Mouse (Mus musculus): ENCODE measurements around the gene Gm42372.

Gene Gm42372

DNA sequence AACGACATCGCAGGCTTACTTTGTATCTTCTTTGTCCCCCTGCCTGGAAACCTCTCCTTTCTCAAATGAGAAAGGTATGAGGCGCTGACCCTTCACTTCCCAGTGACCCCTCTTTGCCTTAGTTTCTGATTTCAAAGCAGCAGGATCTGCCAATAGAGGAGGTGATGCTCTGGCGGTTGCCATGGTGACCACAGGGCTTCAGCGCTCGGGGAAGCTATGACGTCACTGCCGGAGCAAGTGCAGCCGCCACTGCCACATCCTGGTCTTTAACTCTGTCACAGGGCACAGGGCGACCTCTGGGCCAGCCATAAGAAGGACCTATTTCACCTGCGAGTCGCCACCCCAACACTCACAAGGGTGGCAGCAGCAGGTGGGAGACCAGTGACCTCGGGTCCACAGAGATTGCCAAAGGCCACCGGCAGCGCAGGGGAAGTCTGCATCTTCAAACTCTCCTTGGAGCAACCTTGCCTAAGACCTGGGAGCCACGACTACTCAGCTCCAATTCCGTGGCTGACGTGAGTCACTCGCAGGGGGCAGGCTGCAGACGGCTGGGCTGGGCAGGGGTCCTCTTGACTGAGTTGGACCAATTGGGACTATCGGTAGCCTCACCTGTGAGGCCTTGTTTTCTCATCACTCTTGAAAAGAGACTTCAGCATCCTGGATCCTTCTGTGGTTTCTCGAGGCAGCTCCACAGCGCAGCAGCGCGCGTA lies at the start of gene Gm42372:
TSS of gene Gm42372 (plus strand) at position 228 of the 710 bp plus-strand sequence.
- in situ Hi-C loops (cut with MboI; ENCODE audit: low sequenced_read_pairs), result no loop called here

DNA sequence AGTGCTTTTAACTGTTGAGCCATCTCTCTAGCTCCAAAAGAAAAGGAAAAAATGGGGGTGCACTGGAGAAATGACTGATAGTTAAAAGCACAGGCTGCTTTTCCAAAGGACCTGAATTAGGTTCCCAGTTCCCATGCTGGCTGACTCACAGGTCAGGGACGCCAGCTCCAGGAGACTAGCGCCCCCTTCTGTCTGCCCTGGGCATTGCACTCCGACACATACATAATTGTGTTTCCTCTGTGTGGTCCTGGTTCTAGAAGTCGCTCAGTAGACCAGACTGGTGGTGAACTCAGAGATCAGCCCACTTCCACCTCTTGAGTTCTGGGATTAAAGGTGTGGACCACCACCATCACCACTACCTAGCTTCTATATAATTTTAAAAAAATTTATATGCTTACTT lies 45.6 kb upstream of the Gm42372 start:
- in situ Hi-C loops (cut with MboI; ENCODE audit: low sequenced_read_pairs), result loop anchor here (10.0 to 25.0 kb wide), 2 partner anchors 117 to 1950 kb away; no protein-coding TSS in a partner anchor

DNA sequence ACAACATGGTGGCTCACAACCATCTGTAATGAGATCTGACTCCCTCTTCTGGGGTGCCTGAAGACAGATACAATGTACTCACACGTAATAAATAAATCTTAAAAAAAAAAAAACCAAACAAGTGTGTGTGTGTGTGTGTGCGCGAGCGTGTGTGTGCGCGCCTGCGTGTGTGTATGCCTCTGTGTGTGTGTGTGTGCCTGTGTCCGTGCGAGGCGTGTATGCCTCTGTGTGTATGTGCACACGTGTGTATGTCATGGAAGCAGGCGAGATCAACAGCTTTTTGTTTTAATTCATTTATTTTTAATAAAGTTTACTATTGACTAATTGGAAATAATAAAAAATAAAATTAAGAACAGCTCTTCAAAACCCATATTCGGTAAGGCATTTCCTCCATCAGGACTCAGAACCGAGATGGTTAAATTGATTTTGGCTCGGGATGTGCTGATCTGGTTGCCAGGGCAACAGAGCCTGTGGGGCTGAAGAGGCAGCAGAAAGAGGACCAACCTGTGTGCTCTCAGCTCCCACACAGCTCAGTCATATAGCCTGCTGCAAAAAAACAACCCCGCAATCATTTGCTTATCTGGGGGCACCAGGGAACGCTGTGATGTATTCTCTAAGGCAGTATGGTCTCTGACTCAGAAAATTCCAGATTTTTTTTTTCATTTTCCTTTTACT lies 44.6 kb upstream of the Gm42372 start:
- in situ Hi-C loops (cut with MboI; ENCODE audit: low sequenced_read_pairs), result loop anchor here (10.0 to 25.0 kb wide), 2 partner anchors 117 to 1949 kb away; no protein-coding TSS in a partner anchor

DNA sequence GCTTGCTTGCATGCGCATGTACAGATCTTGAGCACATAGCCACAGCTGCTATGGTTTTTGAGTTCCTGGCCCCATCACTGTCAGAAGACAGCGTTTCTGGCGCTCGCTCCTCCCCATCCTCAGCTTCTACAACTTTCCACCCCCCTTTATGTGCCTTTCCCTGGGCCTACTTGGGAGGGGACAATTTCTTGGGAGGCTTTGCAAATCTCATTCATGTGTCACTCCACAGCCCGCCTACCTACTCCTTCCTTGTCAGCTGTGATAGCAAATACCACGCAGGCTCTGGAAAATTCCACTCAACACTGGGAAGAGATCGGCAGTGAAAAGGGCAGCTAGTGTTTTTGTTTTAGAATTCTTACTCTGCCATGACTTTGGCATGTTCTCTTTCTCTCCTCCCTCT lies 42.6 kb upstream of the Gm42372 start:
- in situ Hi-C loops (cut with MboI; ENCODE audit: low sequenced_read_pairs), result loop anchor here (25.0 kb wide), 1 partner anchor 1947 kb away; no protein-coding TSS in a partner anchor

DNA sequence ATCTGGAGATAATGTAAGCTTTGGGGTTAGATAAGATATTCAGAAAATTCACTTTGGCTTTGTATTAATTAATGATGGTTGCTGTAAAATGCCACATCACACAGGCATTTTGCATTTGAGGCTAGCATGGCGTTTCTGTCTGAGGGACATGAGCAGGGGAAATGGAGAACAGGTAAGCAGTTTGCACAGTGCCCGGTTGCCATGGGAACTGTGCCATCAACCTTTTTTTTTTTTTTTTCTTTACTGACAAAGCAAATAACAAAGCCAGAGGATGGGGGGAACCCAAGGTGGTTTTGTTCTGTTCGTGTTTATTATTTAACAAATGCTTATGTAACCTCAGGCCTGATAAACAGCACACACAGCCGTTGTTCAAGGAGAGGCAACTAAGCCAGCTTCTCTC lies 40.0 kb upstream of the Gm42372 start:
- in situ Hi-C loops (cut with MboI; ENCODE audit: low sequenced_read_pairs), result loop anchor here (25.0 kb wide), 1 partner anchor 1944 kb away; no protein-coding TSS in a partner anchor

DNA sequence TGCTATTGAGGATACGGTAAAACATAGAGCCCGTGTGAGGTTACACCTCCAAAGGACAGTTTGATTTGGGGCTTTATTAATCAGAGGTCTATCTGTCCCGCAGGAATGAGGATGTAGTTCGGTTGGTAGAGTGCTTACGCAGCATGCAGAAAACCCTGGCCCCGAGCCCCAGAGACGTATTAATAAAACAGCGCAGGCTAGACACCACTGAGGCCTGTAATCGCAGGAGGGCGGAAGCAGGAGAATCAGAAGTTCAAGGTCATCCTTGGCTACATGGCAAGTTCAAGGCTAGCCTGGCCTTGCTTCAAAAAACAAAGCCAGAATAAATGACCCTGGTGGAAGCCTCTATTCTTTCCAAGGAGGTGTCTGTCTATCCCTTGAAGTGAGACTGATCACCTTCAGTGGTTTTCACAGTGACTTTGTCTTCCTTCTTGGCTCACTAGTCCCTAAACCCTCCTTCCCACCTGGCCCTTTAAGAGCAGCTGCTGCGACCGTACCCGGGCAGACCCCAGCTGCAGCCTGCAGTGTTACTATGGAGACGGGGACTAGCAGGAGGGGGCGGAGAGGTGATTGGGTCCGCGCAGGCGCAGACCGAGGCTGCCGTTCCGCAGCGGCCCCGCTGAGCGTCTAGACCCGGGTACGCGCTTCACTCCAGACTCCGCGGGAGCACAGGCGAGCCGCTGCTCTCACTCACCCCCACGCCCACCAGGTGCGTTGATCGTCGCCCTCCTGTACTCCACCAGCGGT lies 38.7 kb upstream of the Gm42372 start, which contains the start of gene Pnmal2:
TSS of gene Pnmal2 (plus strand) at position 622 of the 747 bp plus-strand sequence.
- in situ Hi-C loops (cut with MboI; ENCODE audit: low sequenced_read_pairs), result loop anchor here (25.0 kb wide), 1 partner anchor 1943 kb away; no protein-coding TSS in a partner anchor

DNA sequence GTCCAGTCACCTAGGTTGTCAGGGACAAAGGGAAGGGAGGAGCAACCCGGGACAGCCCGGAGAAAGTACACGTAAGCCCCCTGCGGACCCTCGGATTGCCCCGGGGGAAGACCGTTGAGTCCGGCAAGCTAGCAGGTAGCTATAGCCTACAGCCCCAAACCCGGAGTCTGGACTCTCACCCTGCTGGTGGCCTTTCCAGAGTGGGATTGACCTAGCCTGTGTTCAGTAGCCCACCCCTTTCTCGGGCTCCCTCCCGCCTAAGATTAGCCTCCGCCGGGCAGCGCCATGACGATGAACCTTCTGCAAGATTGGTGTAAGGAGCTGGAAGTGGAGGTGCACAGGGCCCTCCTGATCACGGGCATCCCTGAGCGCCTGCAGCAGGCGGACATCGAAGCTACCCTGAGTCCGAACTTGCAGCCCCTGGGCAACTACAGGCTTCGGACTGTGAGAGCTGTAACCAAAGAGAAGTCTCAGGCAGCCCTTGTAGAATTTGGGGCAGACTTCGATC lies 38.0 kb upstream of the Gm42372 start:
- in situ Hi-C loops (cut with MboI; ENCODE audit: low sequenced_read_pairs), result loop anchor here (25.0 kb wide), 1 partner anchor 1942 kb away; no protein-coding TSS in a partner anchor

DNA sequence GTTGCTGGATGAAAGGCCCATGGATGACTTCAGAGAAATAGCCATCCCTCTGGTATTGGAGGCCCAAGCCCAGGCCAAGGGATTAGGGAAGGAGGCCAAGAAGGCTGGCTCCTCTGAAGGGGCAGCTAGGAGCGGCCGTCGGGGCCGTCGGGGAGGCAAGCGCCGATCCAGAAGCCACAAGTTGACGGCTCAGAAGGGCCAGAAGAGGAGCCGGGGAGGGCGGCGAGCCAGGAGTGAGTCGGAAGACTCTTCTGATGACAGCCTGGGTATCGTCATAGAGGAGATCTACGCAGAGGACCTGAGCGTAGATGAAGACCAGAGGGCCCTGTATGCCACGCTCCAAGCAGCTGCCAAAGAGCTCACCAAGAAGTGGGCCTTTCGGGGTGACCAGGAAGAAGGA lies 37.5 kb upstream of the Gm42372 start:
- in situ Hi-C loops (cut with MboI; ENCODE audit: low sequenced_read_pairs), result loop anchor here (25.0 kb wide), 1 partner anchor 1942 kb away; no protein-coding TSS in a partner anchor

DNA sequence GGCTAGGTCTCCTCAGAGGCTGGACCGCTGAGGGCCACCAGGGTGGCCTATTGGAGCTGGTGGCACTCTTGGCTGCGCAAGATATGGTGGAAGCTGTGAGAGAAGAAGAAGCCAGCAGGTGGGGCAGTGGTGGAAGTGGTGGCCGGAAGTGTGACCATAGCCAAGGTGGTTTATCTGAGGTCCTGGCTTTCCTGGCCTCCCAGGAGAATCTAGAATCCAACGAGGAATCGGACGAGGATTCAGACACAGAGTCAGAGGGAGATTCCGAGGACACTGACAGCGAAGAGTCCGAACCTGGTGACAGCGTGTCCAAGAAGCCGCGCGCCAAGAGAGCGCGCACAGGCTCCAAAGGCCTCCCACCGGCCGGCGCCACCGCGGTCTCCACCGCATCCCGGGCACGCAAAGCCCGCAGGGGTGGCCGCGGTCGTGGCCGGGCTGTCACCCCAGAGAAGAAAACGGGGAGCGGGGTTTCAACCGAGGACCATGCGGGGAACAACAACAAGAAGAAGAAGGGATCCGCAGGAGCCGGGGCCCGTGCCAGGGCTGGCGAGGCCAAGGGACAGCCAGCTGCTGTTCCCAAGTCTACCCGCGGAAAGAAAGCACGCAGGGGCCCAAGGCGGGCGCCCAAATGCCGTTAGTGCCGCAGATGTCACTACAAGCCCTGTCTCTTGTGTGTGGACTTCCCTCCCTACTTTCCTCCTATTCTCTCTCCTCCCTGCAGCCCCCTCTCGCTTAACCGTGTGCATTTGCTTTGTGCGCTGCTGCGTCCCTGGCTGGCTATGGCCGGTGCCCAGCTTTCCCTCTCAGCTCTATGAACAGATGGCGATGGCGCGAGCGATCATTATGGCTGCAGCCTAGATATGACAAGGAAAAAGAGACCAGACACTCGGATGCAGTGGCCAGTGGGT lies 36.2 kb upstream of the Gm42372 start:
- in situ Hi-C loops (cut with MboI; ENCODE audit: low sequenced_read_pairs), result loop anchor here (25.0 kb wide), 1 partner anchor 1941 kb away; no protein-coding TSS in a partner anchor

DNA sequence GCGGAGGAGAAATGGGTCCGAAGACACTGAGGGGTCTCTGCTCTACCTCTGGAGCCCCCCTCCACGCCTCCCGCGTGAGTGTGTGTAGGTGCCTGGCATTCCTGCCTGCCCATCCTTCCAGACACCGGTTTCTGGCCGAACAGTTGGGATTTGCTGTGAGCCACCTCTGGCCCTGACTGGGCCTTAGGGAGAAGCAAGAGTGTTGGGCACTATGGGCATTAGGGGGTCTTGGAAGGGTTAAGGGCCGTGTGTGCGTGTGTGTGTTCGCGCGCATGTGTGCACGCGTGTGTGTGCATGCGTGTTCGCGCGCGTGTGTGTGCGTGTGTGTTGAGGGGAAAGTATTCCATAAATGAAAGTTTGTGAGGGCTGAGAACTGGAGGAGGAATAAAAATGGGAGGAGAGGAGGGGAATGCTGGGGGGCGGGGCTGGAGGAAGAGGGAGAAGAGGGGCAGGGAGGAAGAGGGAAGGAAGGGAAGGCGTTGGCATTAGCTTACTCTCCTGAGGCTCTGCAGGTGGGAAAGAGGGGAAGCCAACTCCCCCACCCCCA lies 35.5 kb upstream of the Gm42372 start:
- in situ Hi-C loops (cut with MboI; ENCODE audit: low sequenced_read_pairs), result loop anchor here (25.0 kb wide), 1 partner anchor 1940 kb away; no protein-coding TSS in a partner anchor

DNA sequence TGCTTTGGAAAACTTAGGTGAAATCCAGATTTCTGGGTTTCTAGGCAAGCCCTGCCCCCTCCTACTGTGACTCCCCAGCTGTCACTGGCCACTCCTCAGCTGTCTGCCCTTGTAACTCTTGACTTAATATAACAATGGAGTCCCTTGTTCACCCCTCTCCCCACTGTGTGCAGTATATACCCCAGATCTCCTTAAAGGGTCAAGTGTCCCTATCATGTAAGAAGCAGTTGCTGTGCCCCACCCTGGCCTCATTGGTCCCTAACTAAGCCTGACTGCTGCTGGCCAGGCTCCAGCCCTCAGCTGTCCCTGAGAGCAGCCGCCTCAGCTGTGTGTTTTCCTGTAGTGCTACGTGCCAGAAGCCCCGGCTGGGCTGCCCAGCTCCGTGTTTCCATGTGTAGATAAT lies 34.9 kb upstream of the Gm42372 start:
- in situ Hi-C loops (cut with MboI; ENCODE audit: low sequenced_read_pairs), result loop anchor here (25.0 kb wide), 1 partner anchor 1939 kb away; no protein-coding TSS in a partner anchor

DNA sequence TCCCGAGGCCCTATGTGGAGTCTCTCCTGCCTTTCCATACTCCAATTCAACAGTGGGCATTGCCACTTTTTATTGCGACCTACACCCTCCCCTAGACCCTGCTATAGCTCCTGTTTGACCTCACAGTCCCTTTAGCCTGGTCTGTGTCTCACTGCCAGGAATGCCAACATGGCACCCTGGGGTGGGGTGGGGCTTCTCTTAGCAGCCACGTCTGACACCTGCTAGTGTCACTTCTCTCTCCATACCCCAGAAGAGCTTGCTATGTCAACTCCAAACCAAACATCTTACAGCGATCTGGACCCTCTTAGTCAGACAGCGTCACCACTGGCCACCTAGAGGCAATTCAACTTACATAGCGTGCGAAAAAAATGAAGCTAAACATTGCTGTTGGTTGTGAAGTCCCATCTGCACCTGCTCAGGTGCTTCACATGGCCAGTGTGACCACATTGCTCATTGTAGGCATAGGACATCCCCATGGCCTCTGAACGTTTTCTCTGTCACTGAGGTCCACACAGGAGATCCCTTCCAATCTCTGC lies 33.9 kb upstream of the Gm42372 start:
- in situ Hi-C loops (cut with MboI; ENCODE audit: low sequenced_read_pairs), result loop anchor here (25.0 kb wide), 1 partner anchor 1938 kb away; no protein-coding TSS in a partner anchor

DNA sequence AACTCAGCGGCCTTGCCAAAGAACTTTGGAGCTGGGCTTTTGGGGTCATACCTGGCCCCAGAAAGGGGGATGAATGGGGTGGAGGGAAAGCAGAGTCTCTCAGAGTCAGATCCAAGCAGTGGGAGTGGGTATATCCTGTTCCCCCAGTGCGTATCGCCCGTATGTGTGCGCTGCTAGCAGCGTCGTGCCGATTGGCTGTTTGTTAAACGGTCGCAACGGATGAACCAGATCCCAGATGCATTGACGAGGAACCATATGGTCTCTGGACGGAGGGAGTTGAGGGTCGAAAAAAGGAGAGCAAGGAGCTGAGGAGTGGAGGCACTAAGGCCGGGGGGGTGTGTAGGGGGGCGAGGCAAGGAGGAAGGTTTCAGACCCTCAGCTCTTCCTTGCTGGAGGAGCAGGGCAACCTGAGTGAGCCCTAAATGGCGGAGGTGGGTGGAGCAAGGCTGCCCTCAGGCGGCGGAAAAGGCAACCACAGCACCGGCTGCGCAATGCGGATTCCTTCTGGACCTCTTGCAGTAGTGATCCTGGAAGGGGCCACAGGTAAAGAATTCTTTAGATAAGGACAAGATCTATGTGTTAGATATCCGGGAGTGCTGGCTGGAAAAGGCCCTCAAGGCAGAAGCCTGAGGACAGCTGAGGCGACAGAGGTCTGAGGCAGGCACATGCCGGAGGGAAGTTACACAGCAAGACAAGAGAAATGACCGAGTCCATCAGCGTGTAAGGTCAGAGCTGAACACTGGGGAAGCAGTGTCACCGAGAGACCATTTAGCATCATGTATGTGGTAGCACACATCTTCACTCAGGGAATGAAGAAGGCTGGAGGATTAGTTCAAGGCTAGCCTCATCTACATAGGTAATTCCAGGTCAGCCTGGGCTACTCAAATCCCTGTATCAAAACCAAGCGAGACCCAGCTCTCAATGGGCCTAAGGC lies 32.7 kb upstream of the Gm42372 start:
- in situ Hi-C loops (cut with MboI; ENCODE audit: low sequenced_read_pairs), result loop anchor here (5.0 to 25.0 kb wide), 2 partner anchors 47 to 1937 kb away; no protein-coding TSS in a partner anchor

DNA sequence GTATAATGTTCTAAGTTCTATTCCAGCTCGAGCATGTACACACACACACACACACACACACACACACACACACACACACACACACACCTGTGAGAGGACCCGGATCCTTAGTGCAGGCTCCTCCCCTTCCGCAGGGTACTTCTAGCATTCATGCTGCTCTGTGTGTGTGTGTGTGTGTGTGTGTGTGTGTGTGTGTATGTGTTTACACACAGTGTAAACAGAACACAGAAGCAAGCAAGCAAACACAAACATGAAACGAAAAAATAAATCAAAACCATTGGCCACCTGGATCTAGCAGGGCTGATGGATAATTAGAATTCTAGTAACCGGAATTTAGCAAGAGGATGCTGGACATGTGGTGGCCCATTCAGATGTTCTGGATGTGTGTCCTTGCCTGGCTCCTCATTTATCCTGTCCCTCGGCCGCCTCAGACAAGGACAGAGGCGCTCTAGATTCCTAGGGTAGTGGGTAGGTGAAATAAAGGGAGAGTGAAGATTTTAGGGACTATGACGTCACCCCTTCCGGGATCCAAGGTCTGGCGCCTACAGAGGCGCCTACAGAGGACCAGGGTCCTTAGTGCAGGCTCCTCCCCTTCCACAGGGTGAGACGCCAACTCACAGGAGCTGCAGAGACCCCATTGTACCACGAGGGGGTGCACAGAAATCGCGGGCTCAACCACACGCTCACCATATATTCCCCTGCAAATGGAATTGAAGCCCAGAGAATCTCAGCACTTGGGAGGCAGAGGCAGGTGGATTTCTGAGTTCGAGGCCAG lies 31.8 kb upstream of the Gm42372 start:
- in situ Hi-C loops (cut with MboI; ENCODE audit: low sequenced_read_pairs), result loop anchor here (5.0 kb wide), 1 partner anchor 46 kb away; no protein-coding TSS in a partner anchor

DNA sequence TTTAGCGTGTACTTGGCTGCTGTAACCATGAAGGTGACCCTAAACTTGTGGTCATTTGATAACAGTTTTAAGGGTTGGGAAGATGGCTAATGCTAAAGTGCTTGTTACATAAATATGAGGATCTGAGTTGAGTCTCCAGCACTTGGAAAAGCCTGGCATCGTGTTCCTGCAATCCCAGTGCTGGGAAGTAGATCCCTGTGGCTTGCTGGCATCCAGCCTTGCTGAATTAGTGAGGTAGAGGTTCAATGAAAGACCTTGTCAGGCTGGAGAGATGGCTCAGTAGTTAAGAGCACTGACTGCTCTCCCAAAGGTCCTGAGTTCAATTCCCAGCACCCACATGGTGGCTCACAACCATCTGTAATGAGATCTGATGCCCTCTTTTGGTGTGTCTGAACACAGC lies 29.1 kb upstream of the Gm42372 start:
- in situ Hi-C loops (cut with MboI; ENCODE audit: low sequenced_read_pairs), result loop anchor here (5.0 kb wide), 1 partner anchor 44 kb away; no protein-coding TSS in a partner anchor

DNA sequence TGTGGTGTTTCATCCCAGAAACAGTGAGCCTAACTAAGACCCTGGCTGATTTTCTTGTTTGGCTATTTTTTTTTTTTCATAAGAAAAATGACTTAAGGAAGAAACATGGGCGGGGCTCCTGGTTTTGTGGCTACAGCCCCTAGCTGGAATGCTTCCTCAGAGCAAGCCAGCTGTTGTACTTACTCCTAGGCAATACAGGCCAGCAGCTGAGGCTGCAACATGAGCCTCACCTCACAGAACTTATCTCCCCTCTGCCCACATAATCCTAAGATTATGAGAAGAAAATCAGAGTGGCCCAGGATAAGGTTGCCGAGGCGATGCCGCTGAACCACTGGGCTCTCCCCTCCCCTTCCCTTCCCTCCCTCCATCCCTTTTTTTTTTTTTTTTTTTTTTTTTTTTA lies 27.2 kb upstream of the Gm42372 start:
- in situ Hi-C loops (cut with MboI; ENCODE audit: low sequenced_read_pairs), result no loop called here

Data from CH12F3 (cell line).